Mouse (Mus musculus) CD4-positive, CD25-positive, alpha-beta regulatory T cell (primary cell): Measurements from ENCODE around the gene Plaur. TPM values are rescaled to one million over a fixed set of nuclear protein-coding genes. Genes with fewer than 3 reads are reported as not detected.

ENCODE experiments used
- polyA plus RNA-seq: library from polyadenylated mRNA; unstranded; fragments of 100-300 nt; shearing (Covaris generic); gene quantifications from one replicate; pipeline ENCODE4 v1.2.1, GENCODE M21; 2017

Gene Plaur
- 1.7 TPM for polyA plus RNA-seq

DNA sequence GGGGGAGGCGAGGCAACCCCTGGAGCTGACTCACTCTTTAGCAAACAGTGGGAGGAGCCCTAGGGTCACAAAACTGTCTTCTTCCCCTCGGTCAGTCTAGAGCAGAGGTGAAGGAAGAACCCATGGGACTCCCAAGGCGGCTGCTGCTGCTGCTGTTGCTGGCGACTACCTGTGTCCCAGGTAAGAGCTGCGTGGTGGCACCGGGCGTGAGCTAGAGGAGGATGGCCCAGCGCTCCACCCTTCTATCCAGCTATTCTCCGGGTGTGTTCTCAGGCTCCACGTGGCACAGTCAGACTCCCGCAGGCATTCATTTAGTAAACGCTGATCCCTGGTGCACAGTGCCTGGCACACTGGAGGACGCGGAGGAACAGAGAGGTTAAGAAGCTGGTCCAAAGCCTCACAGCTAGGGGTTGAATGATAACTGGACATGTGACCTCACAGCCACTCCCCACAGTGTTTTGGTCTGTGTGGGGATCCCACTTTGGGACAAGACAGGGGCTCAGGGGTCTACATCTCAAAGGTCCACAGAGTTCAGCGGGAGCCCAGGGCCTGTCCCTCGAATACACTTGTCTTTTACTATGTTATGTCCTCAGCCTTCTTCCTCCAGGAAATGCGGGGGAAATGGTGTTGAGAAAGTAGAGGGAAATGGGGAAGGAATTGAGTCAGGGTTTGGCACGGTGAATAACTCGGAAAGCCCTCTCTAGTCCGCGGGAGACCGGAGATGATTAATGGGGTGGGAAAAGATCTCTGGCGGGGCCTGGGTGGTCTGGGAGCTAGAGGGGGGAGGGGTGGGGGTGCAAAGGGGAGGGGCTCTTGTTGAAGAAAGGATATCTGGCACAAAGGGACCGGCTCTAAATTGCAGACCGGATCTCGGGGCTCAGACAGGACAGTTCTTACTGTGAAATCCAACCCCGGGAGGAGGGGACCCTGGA, at the start of gene Plaur:
Plaur (plus strand) TSS at position 97 of the 932 bp plus-strand sequence.

DNA sequence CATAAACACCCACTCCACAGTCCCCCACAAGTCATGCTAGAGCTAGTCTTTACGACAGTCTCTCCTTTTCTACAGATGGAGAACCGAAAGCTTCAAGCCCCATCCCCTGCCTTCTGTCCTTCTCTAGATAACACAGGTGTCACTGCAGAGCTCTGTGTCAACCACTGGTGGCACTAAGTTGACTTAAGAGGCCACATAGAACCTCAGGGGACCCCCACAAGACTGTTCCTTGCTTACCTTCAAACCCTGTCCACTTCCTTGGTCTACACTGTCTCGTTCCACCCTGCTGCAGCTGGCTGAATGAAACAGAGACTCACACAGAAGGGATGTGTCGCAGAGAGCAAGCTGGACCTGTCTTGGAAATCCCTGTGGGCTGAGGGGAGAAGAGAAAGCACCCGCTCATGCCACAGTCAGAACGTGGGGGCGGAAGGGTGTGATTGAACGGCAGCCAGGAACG, 10.4 kb upstream of the Plaur start, which contains the start of gene Irgc1:
Irgc1 (minus strand) TSS at position 443 of the 457 bp plus-strand sequence.

DNA sequence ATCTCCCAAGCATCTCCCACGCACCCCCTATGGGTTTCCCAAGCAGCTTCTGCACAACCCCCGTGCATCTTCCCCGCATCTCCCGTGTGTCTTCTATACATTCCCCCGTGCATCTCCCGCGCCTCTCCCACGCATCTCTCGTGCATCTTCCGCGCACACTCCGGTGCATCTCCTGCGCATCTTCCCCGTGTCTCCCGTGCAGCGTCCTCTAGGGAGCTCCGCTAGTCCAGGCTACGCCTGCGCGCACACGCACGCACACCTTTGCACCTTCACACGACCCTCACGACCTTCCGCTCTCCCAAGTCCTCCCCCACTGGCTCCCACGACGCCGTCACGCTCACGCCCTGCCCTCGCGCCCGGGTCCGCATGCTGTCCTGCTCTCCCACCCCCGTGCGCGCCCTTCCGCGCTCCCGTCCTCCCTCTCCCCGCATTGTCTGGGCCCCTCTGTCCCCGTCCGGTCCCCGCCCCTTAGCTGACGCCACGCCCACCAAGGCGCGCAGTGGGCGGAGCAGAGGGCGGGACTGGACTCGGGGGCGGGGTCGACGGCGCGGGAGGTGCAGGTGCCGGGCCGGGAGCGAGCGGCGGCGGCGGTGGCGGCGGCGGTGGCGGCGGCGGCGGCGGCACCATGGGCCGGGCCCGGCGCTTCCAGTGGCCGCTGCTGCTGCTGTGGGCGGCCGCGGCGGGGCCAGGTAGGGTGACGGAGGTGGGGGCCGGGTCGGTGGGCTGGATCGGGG, 19.4 kb downstream of the Plaur start, which contains the start of gene Cadm4:
Cadm4 (plus strand) TSS at position 550 of the 734 bp plus-strand sequence.

DNA sequence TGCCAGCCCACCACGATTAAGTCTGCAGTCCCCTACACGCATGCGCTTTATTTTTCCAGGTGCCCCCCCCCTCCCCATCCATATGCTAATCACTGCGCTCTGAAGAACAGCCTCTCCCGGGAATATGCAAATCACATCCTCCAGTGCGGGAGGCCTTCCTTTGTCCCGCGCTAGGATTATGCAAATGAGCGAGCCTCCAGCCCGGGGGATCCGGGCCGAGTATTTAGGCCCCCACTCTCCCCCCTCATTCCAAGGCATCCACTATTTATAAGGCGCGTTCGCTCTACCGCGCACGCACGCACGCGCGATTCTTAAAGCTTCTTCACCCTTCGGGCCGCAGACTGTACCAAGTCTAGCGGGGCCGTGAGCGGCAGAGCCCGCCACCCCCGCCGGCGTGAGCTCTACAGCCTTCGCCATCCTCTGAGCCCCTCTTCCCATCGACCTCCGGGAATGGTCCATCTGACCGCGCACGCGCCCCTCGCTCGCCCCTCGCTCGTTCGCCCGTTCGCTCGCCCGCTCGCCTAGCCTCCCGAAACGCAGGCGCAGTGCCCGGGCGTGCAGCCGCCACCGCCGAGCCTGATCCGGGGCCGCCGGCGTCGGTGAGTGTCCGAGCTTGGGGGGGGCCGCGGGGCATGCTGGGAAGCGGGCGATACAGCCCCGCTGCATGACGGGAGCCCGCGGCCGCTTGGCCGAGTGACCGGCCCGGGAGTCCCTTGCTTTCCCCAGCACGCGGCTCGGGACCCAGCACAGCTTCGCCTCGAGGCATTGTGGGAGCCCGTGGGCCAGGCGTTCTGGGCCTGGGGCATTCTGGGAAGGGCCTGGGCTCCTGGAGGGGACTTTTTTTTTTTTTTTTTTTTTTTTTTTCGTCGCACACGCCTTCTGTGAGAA, 44.8 kb downstream of the Plaur start, which contains the start of gene Zfp428:
Zfp428 (plus strand) TSS at position 169 of the 888 bp plus-strand sequence.

DNA sequence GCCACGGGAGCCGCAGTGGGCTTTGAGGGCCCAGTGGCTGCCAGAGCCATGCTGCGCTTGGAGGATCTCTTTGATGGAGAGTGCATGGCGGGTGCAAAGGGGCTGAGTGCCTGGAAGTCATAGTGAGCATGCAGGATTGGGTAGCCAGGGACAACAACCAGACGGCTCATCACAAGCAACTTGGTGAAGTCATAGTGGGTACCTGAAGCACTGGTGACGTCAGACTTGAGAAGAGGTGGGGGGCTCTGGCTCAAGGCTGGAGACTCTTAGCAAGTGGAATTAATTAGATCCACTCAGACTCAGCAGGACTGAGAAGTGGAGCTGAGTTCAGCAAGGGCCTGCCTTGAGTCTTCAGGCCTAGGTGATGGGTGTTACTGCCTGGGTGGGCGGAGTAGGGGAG, 50.1 kb downstream of the Plaur start, which contains the start of gene AC161166.1:
AC161166.1 (minus strand) TSS at position 101 of the 400 bp plus-strand sequence.

Other genes with a start within 250 kb of the Plaur start
- 4.3 TPM for gene Zfp109, start 224.9 kb upstream of the Plaur start, polyA plus RNA-seq
- gene Zfp108, start 207.7 kb upstream of the Plaur start, polyA plus RNA-seq = 0.56 TPM
- gene Zfp93, start 192.1 kb upstream of the Plaur start, polyA plus RNA-seq = 1.7 TPM
- 20.5 TPM for gene Zfp61, start 161.3 kb upstream of the Plaur start, polyA plus RNA-seq
- gene Zfp94, start 145.8 kb upstream of the Plaur start, polyA plus RNA-seq = 12.3 TPM
- not detected for gene Tescl, start 128.5 kb upstream of the Plaur start, polyA plus RNA-seq
- not detected for gene Lypd5, start 113.3 kb upstream of the Plaur start, polyA plus RNA-seq
- 397 TPM for gene Kcnn4, start 92.2 kb upstream of the Plaur start, polyA plus RNA-seq
- 66.6 TPM for gene Smg9, start 62.9 kb upstream of the Plaur start, polyA plus RNA-seq
- gene Irgc1, start 10.2 kb upstream of the Plaur start, polyA plus RNA-seq = 0.41 TPM
- not detected for gene Cadm4, start 19.5 kb downstream of the Plaur start, polyA plus RNA-seq
- gene Zfp428, start 44.5 kb downstream of the Plaur start, polyA plus RNA-seq = 2.2 TPM
- gene AC161166.1, start 50.0 kb downstream of the Plaur start, polyA plus RNA-seq = not detected
- gene Irgq, start 68.2 kb downstream of the Plaur start, polyA plus RNA-seq = 4.8 TPM
- gene Pinlyp, start 83.6 kb downstream of the Plaur start, polyA plus RNA-seq = not detected
- gene Xrcc1, start 83.8 kb downstream of the Plaur start, polyA plus RNA-seq = 75.0 TPM
- 19.1 TPM for gene Ethe1, start 125.1 kb downstream of the Plaur start, polyA plus RNA-seq
- 0.47 TPM for gene Zfp575, start 125.2 kb downstream of the Plaur start, polyA plus RNA-seq
- gene Phldb3, start 148.3 kb downstream of the Plaur start, polyA plus RNA-seq = 1.3 TPM
- not detected for gene Lypd3, start 174.1 kb downstream of the Plaur start, polyA plus RNA-seq
- gene Tex101, start 214.2 kb downstream of the Plaur start, polyA plus RNA-seq = not detected
- gene BC049730, start 246.8 kb downstream of the Plaur start, polyA plus RNA-seq = not detected